Mouse (Mus musculus) heart, embryonic 14.5 days (tissue): Measurements from ENCODE around the gene Slirp. TPM values are rescaled to one million over a fixed set of nuclear protein-coding genes. Genes with fewer than 3 reads are reported as not detected.

Experiments
- ATAC-seq: fragments of 200-750 bp; cut with Nextera tagmentation; 2 replicates; pipeline ENCODE4 v1.8.0; 2017; ENCODE audit warnings: low read depth, moderate TSS enrichment; ENCODE audit not compliant: insufficient number of reproducible peaks, insufficient read depth, low FRiP score
- H3K27ac ChIP-seq, 2 experiments: fragments of 200-500 bp in 1 of 2; fragments of 300-500 bp in 1 of 2; sonication (generic) in 1 of 2; replicated peaks in 1 of 2; 2 replicates each; pipeline ENCODE4 v1.5.1; 2012 to 2014; ENCODE audit warnings: low read depth in 2 of 2, low read length in 2 of 2, control low read depth in 1 of 2, mild to moderate bottlenecking in 1 of 2, mixed read lengths in 1 of 2; ENCODE audit not compliant: control insufficient read depth in 1 of 2, insufficient read depth in 1 of 2
- H3K27me3 ChIP-seq: fragments of 300-500 bp; sonication (generic); 2 replicates; pipeline ENCODE4 v1.6.1; 2014; ENCODE audit warnings: mild to moderate bottlenecking, low read length, control low read depth; ENCODE audit not compliant: control insufficient read depth, insufficient read depth
- H3K36me3 ChIP-seq: fragments of 300-500 bp; sonication (generic); 2 replicates; pipeline ENCODE4 v1.6.1; 2014; ENCODE audit warnings: mild to moderate bottlenecking, control low read depth, low read length, mixed read lengths; ENCODE audit not compliant: control insufficient read depth, insufficient read depth
- H3K4me1 ChIP-seq, 2 experiments: fragments of 200-500 bp in 1 of 2; fragments of 300-500 bp in 1 of 2; sonication (generic) in 1 of 2; 2 replicates each; pipeline ENCODE4 v1.6.1; 2012 to 2014; ENCODE audit warnings: low read length in 2 of 2, control low read depth in 1 of 2, mixed read lengths in 1 of 2; ENCODE audit not compliant: control insufficient read depth in 2 of 2, insufficient read depth in 2 of 2
- H3K4me2 ChIP-seq: fragments of 300-500 bp; sonication (generic); 2 replicates; pipeline ENCODE4 v1.6.1; 2014; ENCODE audit warnings: mild to moderate bottlenecking, low read length
- H3K4me3 ChIP-seq, 2 experiments: fragments of 200-500 bp in 1 of 2; fragments of 300-500 bp in 1 of 2; sonication (generic) in 1 of 2; 2 replicates each; pipeline ENCODE4 v1.5.1; 2012 to 2014; ENCODE audit warnings: low read length in 2 of 2, mild to moderate bottlenecking in 2 of 2, control low read depth in 1 of 2, low read depth in 1 of 2, moderate library complexity in 1 of 2; ENCODE audit not compliant: control insufficient read depth in 1 of 2, insufficient read depth in 1 of 2
- H3K9ac ChIP-seq: fragments of 300-500 bp; sonication (generic); 2 replicates; pipeline ENCODE4 v1.6.1; 2014; ENCODE audit warnings: mild to moderate bottlenecking, low read length
- H3K9me3 ChIP-seq: fragments of 300-500 bp; sonication (generic); 2 replicates; pipeline ENCODE4 v1.6.1; 2016; ENCODE audit warnings: low read length, control low read depth; ENCODE audit not compliant: control insufficient read depth
- WGBS: fragments of 180-500 bp; shearing (Covaris S2); extraction: QIAGEN DNeasy Blood & Tissue Kit; methylation state at CpG from one replicate; pipeline ENCODE4 v1.1.7; 2014; 5-methylcytosine and 5-hydroxymethylcytosine counted together
- polyA plus RNA-seq: library from polyadenylated mRNA; unstranded; fragments of >200 nt; fragmentation: Nextera tagmentation; extraction: Ambion mirVana; gene quantifications from 2 replicates; pipeline ENCODE4 v1.2.1, GENCODE M21; 2014

Slirp gene
- polyA plus RNA-seq, 1 experiment from 2014 or later: 265 TPM

- no peak overlapping the region for H3K9ac ChIP-seq
- no peak overlapping the region for H3K27ac ChIP-seq
- H3K9me3 ChIP-seq: no peaks in the 10 kb centered on the region
- no peaks in the 10 kb centered on the region for H3K27me3 ChIP-seq
- peaks cover 93% of the 10 kb centered on the region for H3K36me3 ChIP-seq
- H3K4me1 ChIP-seq: no peaks in the 10 kb centered on the region
- no peak for ATAC-seq
- WGBS: 86% methylated on average over 8 of the region's 8 CpGs
- no peak overlapping the region for H3K4me3 ChIP-seq
- H3K4me2 ChIP-seq: no peak overlapping the region
Observed at GRCm38 (mm10) chr12:87428885-87429284, 14.8 kb upstream of the Slirp start.

- WGBS: 20% methylated on average over 12 of the region's 12 CpGs
- Histone ChIP-seq H3K4me2 (peak overlapping the region; percentile 81), H3K4me1 (peaks cover 0 to 18% of the 10 kb centered on the region in 2 experiments; a peak in 2 of 4 replicates), H3K27ac (peak overlapping the region; percentile 63 to 86), H3K4me3 (peak overlapping the region; percentile 98 to 99), H3K27me3 (no peaks in the 10 kb centered on the region), H3K9ac (peak overlapping the region; percentile 98), H3K9me3 (no peaks in the 10 kb centered on the region), H3K36me3 (peaks cover 59% of the 10 kb centered on the region)
- no peak for ATAC-seq
Observed at GRCm38 (mm10) chr12:87442177-87443114, 1.2 kb upstream of the Slirp start.

GRCm38 (mm10) chr12:87443115-87443699 lies 489 bp upstream of the Slirp start:
- H3K9me3 ChIP-seq: no peaks in the 10 kb centered on the region
- peaks cover 59% of the 10 kb centered on the region for H3K36me3 ChIP-seq

GRCm38 (mm10) chr12:87444211-87444610 lies 515 bp downstream of the Slirp start:
- peaks cover 0 to 18% of the 10 kb centered on the region in 2 experiments; a peak in 2 of 4 replicates for H3K4me1 ChIP-seq
- H3K36me3 ChIP-seq: peaks cover 59% of the 10 kb centered on the region
- no peak for ATAC-seq
- peak overlapping the region; percentile 81 for H3K4me2 ChIP-seq
- no peaks in the 10 kb centered on the region for H3K27me3 ChIP-seq
- H3K27ac ChIP-seq: no peak overlapping the region
- H3K4me3 ChIP-seq: peak overlapping the region; percentile 57 to 99
- H3K9me3 ChIP-seq: no peaks in the 10 kb centered on the region
- H3K9ac ChIP-seq: peak overlapping the region; percentile 98
- WGBS: 3% methylated on average over 16 of the region's 16 CpGs

More at GRCm38 (mm10) chr12:87443115-87443699, 489 bp upstream of the Slirp start:
- Histone ChIP-seq H3K27ac (peak overlapping the region; percentile 84 to 86), H3K4me2 (peak overlapping the region; percentile 81), H3K4me3 (peak overlapping the region; percentile 98 to 99), H3K9ac (peak overlapping the region; percentile 98), H3K4me1 (peaks cover 0 to 18% of the 10 kb centered on the region in 2 experiments; a peak in 2 of 4 replicates), H3K27me3 (no peaks in the 10 kb centered on the region)
- peak; percentile 65 for ATAC-seq
- WGBS: under 1% methylated on average over 33 of the region's 33 CpGs

- WGBS: 86% methylated on average over 9 of the region's 9 CpGs
- no peak for ATAC-seq
- peaks cover 0 to 3% of the 10 kb centered on the region in 2 experiments; a peak in 1 of 4 replicates for H3K4me1 ChIP-seq
- H3K9me3 ChIP-seq: no peaks in the 10 kb centered on the region
- no peak overlapping the region for H3K27ac ChIP-seq
- H3K9ac ChIP-seq: no peak overlapping the region
- no peak overlapping the region for H3K4me3 ChIP-seq
- no peaks in the 10 kb centered on the region for H3K27me3 ChIP-seq
- H3K4me2 ChIP-seq: no peak overlapping the region
- H3K36me3 ChIP-seq: peaks cover 85% of the 10 kb centered on the region
Observed at GRCm38 (mm10) chr12:87449456-87449855, 5.8 kb downstream of the Slirp start.

GRCm38 (mm10) chr12:87464678-87465297 lies 21.1 kb downstream of the Slirp start:
- no peaks in the 10 kb centered on the region for H3K27me3 ChIP-seq
- H3K4me3 ChIP-seq: no peak overlapping the region
- H3K4me2 ChIP-seq: no peak overlapping the region
- peaks cover 80% of the 10 kb centered on the region for H3K36me3 ChIP-seq
- no peaks in the 10 kb centered on the region for H3K4me1 ChIP-seq
- 79% methylated on average over 6 of the region's 6 CpGs for WGBS
- no peak for ATAC-seq
- no peak overlapping the region for H3K9ac ChIP-seq
- no peaks in the 10 kb centered on the region for H3K9me3 ChIP-seq
- no peak overlapping the region for H3K27ac ChIP-seq
